Mouse (Mus musculus) spleen, postnatal 14 days (tissue): ENCODE data around the gene Olfr1335.
"Not testable (repeated sequence)": the region's sequence is repeated elsewhere in the genome, so short reads cannot be mapped to it uniquely, and the experiment has no call there.

Source experiments
- DNase-seq, 2 experiments: peaks; one replicate each; pipeline ENCODE4 v3.0.0; 2021 to 2022; ENCODE audit warnings: low spot score in 2 of 2

The Olfr1335 gene

DNA sequence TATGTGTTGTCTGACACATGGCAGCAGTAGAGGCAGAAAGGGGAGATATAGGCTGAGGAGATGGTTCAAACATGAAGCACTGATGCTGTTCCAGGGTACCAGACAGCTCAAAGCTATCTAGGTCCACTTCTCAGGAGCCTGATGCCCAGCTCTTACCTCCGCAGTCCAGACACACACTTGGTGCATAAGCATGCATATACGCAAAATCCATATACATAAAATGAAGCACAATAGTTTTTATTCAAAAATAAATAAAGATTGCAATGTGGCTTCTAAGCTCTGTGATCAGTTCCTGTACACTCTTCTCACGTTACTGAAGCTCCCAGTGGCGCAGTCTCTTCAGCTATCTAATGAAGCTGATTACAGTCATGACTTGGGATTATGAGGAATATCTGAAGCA is at the start of gene Olfr1335:
Olfr1335 (minus strand) TSS at position 101 of the 400 bp plus-strand sequence.
- no peak for DNase-seq

DNA sequence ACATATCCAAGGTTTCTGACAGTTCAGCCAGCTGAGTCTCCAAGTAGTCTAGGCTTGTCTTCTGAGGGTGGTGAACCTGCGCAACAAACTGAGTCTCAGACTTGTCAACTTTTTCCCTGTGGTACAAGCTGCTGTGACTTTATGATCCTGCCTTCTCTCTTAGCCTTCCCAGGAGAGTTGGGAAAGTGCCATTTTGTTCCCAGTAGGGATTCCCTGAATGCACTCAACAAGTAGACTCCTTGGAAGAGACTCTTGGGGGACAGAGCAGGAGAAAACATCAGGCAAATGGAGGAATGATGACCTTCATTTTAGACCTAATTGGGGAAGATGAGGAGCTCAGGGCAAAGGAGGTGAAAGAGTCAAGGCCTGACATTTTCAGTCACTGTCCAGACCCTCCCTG is 26.4 kb upstream of the Olfr1335 start, which contains the start of gene Olfr1333:
Olfr1333 (minus strand) TSS at position 101 of the 400 bp plus-strand sequence.
- DNase-seq: no peak

DNA sequence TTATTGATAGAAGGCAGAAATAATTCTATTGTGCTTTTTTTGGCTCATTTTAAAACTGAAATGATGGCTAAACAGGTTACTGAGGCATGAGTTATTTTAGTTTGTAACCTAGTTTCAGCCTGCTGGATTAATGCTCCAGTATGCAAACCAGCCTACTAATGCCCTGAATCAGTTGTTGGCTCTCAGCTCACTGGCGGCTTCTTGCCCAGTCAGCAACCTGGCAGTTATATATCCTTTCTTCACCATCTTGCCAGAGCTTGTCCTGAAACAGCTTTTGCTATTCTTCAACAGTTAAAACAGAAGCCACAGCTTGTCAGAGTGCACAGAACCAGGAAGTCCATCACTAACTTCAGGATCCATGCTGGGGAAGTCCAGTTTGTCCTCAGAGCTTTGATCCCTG is 9.2 kb upstream of the Olfr1335 start:
- DNase-seq: no peak

DNA sequence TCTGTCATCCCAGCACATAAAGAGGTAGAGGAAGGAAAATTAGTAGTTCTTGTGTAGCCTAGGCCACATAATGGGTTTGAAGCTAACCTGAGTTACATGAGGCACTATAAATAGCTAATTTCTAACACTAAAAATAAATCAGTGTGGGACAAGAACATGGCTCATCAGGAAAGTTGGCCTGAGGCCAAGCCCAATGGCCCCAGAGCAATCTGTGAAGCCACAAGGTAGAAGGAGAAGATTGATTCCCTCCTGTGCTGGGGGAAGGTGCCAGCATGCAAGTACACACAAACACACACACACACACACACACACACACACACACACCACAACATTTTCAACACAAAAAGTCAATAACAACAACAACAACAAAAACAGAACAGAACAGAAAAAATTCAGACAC is 16.9 kb downstream of the Olfr1335 start:
- not testable (repeated sequence) for DNase-seq

DNA sequence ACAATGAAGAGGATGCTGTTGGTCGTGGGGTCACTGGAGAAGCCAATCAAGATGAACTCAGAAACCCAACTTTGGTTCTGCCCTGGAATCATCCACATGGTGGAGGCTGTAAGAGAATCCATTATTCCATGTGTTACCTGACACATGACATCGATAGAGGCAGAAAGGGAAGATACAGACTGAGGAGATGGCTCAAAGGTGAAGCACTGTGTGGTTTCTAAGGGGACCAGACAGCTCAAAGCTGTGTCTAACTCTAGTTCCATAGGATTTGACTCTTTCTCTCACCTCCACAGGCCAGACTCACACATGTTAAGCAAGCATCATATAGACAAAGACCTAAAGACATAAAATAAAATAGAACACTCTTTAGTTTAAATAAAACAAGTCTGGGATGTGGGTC is 27.3 kb downstream of the Olfr1335 start, which contains the start of gene Olfr1337:
Olfr1337 (minus strand) TSS at position 101 of the 400 bp plus-strand sequence.
- no peak for DNase-seq
